Mouse (Mus musculus): Measurements from ENCODE around the gene Sync. TPM values are rescaled to one million over a fixed set of nuclear protein-coding genes. Genes with fewer than 3 reads are reported as not detected.

Gene Sync
- polyA plus RNA-seq, 1 experiment from 2014 or later: 0.35 TPM

Small RNA genes lying within 50 kb of the gene (microRNA-seq; reads per million reads assigned to microRNA genes)
- not detected for gene Gm22994

Other genes starting within 250 kb of the Sync start
- 4.8 and 5.5 TPM in 2 replicates for gene Rnf19b, start 229.3 kb upstream of the Sync start, polyA plus RNA-seq (2015; fragmentation: Nextera tagmentation; extraction: Ambion mirVana)
- 1.2 and 1.9 TPM in 2 replicates for gene Tmem54, start 182.1 kb upstream of the Sync start, polyA plus RNA-seq (2015; fragmentation: Nextera tagmentation; extraction: Ambion mirVana)
- gene Hpca, start 165.6 kb upstream of the Sync start, polyA plus RNA-seq (2015; fragmentation: Nextera tagmentation; extraction: Ambion mirVana): 0.31 and 0.66 TPM in 2 replicates
- gene Fndc5, start 150.6 kb upstream of the Sync start, polyA plus RNA-seq (2015; fragmentation: Nextera tagmentation; extraction: Ambion mirVana): 1.0 and 1.1 TPM in 2 replicates
- gene S100pbp, start 97.9 kb upstream of the Sync start, polyA plus RNA-seq (2015; fragmentation: Nextera tagmentation; extraction: Ambion mirVana): 6.0 and 6.6 TPM in 2 replicates
- 60.8 and 62.4 TPM in 2 replicates for gene Yars, start 97.9 kb upstream of the Sync start, polyA plus RNA-seq (2015; fragmentation: Nextera tagmentation; extraction: Ambion mirVana)
- 1.1 and 1.6 TPM in 2 replicates for gene C77080, start 26.2 kb upstream of the Sync start, polyA plus RNA-seq (2015; fragmentation: Nextera tagmentation; extraction: Ambion mirVana)
- 222 and 261 TPM in 2 replicates for gene Rbbp4, start 47.8 kb downstream of the Sync start, polyA plus RNA-seq (2015; fragmentation: Nextera tagmentation; extraction: Ambion mirVana)
- 23.5 and 23.8 TPM in 2 replicates for gene Zbtb8os, start 48.1 kb downstream of the Sync start, polyA plus RNA-seq (2015; fragmentation: Nextera tagmentation; extraction: Ambion mirVana)
- gene Zbtb8a, start 90.5 kb downstream of the Sync start, polyA plus RNA-seq (2015; fragmentation: Nextera tagmentation; extraction: Ambion mirVana): 2.3 TPM in 2 replicates
- 0.79 and 1.2 TPM in 2 replicates for gene Zbtb8b, start 153.2 kb downstream of the Sync start, polyA plus RNA-seq (2015; fragmentation: Nextera tagmentation; extraction: Ambion mirVana)
- 71.8 and 82.6 TPM in 2 replicates for gene Bsdc1, start 174.0 kb downstream of the Sync start, polyA plus RNA-seq (2015; fragmentation: Nextera tagmentation; extraction: Ambion mirVana)
- gene Tssk3, start 203.4 kb downstream of the Sync start, polyA plus RNA-seq (2015; fragmentation: Nextera tagmentation; extraction: Ambion mirVana): 0.09 and 0.12 TPM in 2 replicates
- gene Fam229a, start 203.6 kb downstream of the Sync start, polyA plus RNA-seq (2015; fragmentation: Nextera tagmentation; extraction: Ambion mirVana): 0.28 and 0.82 TPM in 2 replicates
- gene Marcksl1, start 226.0 kb downstream of the Sync start, polyA plus RNA-seq (2015; fragmentation: Nextera tagmentation; extraction: Ambion mirVana): 51.3 and 52.7 TPM in 2 replicates

Data from liver, embryonic 15.5 days (tissue).